Mouse (Mus musculus): ENCODE data around the gene Prkar1a. TPM values are rescaled to one million over a fixed set of nuclear protein-coding genes. Genes with fewer than 3 reads are reported as not detected.

Prkar1a gene
- polyA plus RNA-seq, 1 experiment from 2014 or later: 411 TPM

- Histone ChIP-seq H3K9ac (no peak overlapping the region), H3K9me3 (ENCODE audit: low read depth, low read length) (no peaks in the 10 kb centered on the region), H3K4me1 (ENCODE audit: insufficient read depth) (no peaks in the 10 kb centered on the region), H3K27me3 (ENCODE audit: insufficient read depth, low read length) (no peaks in the 10 kb centered on the region), H3K36me3 (ENCODE audit: insufficient read depth) (no peaks in the 10 kb centered on the region), H3K4me2 (no peak overlapping the region), H3K4me3 (ENCODE audit: low read depth, low read length) (no peak overlapping the region), H3K27ac (ENCODE audit: low read depth) (no peak overlapping the region)
- 82% methylated on average over 10 of the region's 10 CpGs for WGBS
- DNase-seq: no peak
- TF ChIP-seq CTCF (IDR thresholded peaks at IDR 0.05; ENCODE audit: low read depth): no peak
- ATAC-seq (ENCODE audit: insufficient read depth): no peak
Measured at GRCm38 (mm10) chr11:109698740-109699139, 49.5 kb downstream of the Prkar1a start.

GRCm38 (mm10) chr11:109699784-109700183 is 50.6 kb downstream of the Prkar1a start:
- H3K27ac ChIP-seq (ENCODE audit: low read depth): no peak overlapping the region

GRCm38 (mm10) chr11:109700761-109701160 is 51.6 kb downstream of the Prkar1a start:
- Histone ChIP-seq H3K27me3 (ENCODE audit: insufficient read depth, low read length) (no peaks in the 10 kb centered on the region), H3K9ac (no peak overlapping the region), H3K27ac (ENCODE audit: low read depth) (no peak overlapping the region), H3K4me1 (ENCODE audit: insufficient read depth) (peaks cover under 1% of the 10 kb centered on the region; the same call in 1 of the 2 replicates), H3K9me3 (ENCODE audit: low read depth, low read length) (no peaks in the 10 kb centered on the region), H3K4me2 (no peak overlapping the region), H3K36me3 (ENCODE audit: insufficient read depth) (no peaks in the 10 kb centered on the region), H3K4me3 (ENCODE audit: low read depth, low read length) (no peak overlapping the region)
- no peak for TF ChIP-seq CTCF (IDR thresholded peaks at IDR 0.05; ENCODE audit: low read depth)
- DNase-seq (peak; percentile 55), ATAC-seq (ENCODE audit: insufficient read depth) (no peak)
- 39% methylated on average over 6 of the region's 6 CpGs for WGBS

More at GRCm38 (mm10) chr11:109699784-109700183, 50.6 kb downstream of the Prkar1a start:
- Histone ChIP-seq H3K4me3 (ENCODE audit: low read depth, low read length) (no peak overlapping the region), H3K4me1 (ENCODE audit: insufficient read depth) (no peaks in the 10 kb centered on the region), H3K9me3 (ENCODE audit: low read depth, low read length) (no peaks in the 10 kb centered on the region), H3K4me2 (no peak overlapping the region), H3K9ac (no peak overlapping the region), H3K27me3 (ENCODE audit: insufficient read depth, low read length) (no peaks in the 10 kb centered on the region), H3K36me3 (ENCODE audit: insufficient read depth) (no peaks in the 10 kb centered on the region)
- DNase-seq: no peak
- TF ChIP-seq CTCF (IDR thresholded peaks at IDR 0.05; ENCODE audit: low read depth): 0 out of 2 replicates have a peak, but pooled peaks have one; percentile 9
- 48% methylated on average over 2 of the region's 2 CpGs for WGBS
- ATAC-seq (ENCODE audit: insufficient read depth): no peak

- no peaks in the 10 kb centered on the region for H3K9me3 ChIP-seq (ENCODE audit: low read depth, low read length)
- WGBS: 36% methylated on average over 10 of the region's 10 CpGs
- DNase-seq: peak; percentile 14
- H3K27me3 ChIP-seq (ENCODE audit: insufficient read depth, low read length): no peaks in the 10 kb centered on the region
- H3K36me3 ChIP-seq (ENCODE audit: insufficient read depth): no peaks in the 10 kb centered on the region
- H3K4me1 ChIP-seq (ENCODE audit: insufficient read depth): peaks cover 4% of the 10 kb centered on the region; the same call in 1 of the 2 replicates
- ATAC-seq (ENCODE audit: insufficient read depth): no peak
- no peak overlapping the region for H3K4me2 ChIP-seq
- no peak for TF ChIP-seq CTCF (IDR thresholded peaks at IDR 0.05; ENCODE audit: low read depth)
- no peak overlapping the region for H3K9ac ChIP-seq
- no peak overlapping the region for H3K4me3 ChIP-seq (ENCODE audit: low read depth, low read length)
- no peak overlapping the region for H3K27ac ChIP-seq (ENCODE audit: low read depth)
Measured at GRCm38 (mm10) chr11:109702031-109702815, 53.0 kb downstream of the Prkar1a start.

- Histone ChIP-seq H3K4me3 (ENCODE audit: low read depth, low read length) (no peak overlapping the region), H3K4me1 (ENCODE audit: insufficient read depth) (peaks cover 4% of the 10 kb centered on the region; the same call in 1 of the 2 replicates), H3K27ac (ENCODE audit: low read depth) (no peak overlapping the region), H3K9ac (no peak overlapping the region), H3K9me3 (ENCODE audit: low read depth, low read length) (no peaks in the 10 kb centered on the region), H3K27me3 (ENCODE audit: insufficient read depth, low read length) (no peaks in the 10 kb centered on the region), H3K4me2 (no peak overlapping the region), H3K36me3 (ENCODE audit: insufficient read depth) (no peaks in the 10 kb centered on the region)
- no peak for TF ChIP-seq CTCF (IDR thresholded peaks at IDR 0.05; ENCODE audit: low read depth)
- no peak for ATAC-seq (ENCODE audit: insufficient read depth)
- WGBS: 83% methylated on average over 9 of the region's 9 CpGs
- DNase-seq: no peak
Measured at GRCm38 (mm10) chr11:109703845-109704244, 54.6 kb downstream of the Prkar1a start.

- ATAC-seq (ENCODE audit: insufficient read depth) (no peak), DNase-seq (no peak)
- H3K36me3 ChIP-seq (ENCODE audit: insufficient read depth): no peaks in the 10 kb centered on the region
- H3K27me3 ChIP-seq (ENCODE audit: insufficient read depth, low read length): no peaks in the 10 kb centered on the region
- H3K4me1 ChIP-seq (ENCODE audit: insufficient read depth): peaks cover 4% of the 10 kb centered on the region; the same call in 1 of the 2 replicates
- H3K9me3 ChIP-seq (ENCODE audit: low read depth, low read length): no peaks in the 10 kb centered on the region
- WGBS: 92% methylated on average over 22 of the region's 22 CpGs
- no peak for TF ChIP-seq CTCF (IDR thresholded peaks at IDR 0.05; ENCODE audit: low read depth)
- no peak overlapping the region for H3K9ac ChIP-seq
- no peak overlapping the region for H3K4me3 ChIP-seq (ENCODE audit: low read depth, low read length)
- no peak overlapping the region for H3K27ac ChIP-seq (ENCODE audit: low read depth)
- no peak overlapping the region for H3K4me2 ChIP-seq
Measured at GRCm38 (mm10) chr11:109704311-109705205, 55.4 kb downstream of the Prkar1a start.
